Mouse (Mus musculus) MEL (cell line): ENCODE results near the gene Nat9.

ENCODE experiments used
- CTCF ChIP-seq, 3 experiments: IDR thresholded peaks in 2 of 3; conservative IDR thresholded peaks in 1 of 3; 2 replicates each; pipeline ENCODE4 v1.5.1; 2011 to 2012; ENCODE audit warnings: low read length in 3 of 3, low read depth in 2 of 3, mild to moderate bottlenecking in 2 of 3, improper control_type of control experiment in 1 of 3, inconsistent platforms in 1 of 3, mixed read lengths in 1 of 3, moderate library complexity in 1 of 3; ENCODE audit not compliant: control insufficient read depth in 1 of 3, insufficient read depth in 1 of 3, poor library complexity in 1 of 3, severe bottlenecking in 1 of 3
- MYB ChIP-seq: IDR thresholded peaks from 2 replicates; pipeline ENCODE4 v1.6.1; 2011; ENCODE audit warnings: mild to moderate bottlenecking, low read depth, low read length, improper control_type of control experiment

DNA sequence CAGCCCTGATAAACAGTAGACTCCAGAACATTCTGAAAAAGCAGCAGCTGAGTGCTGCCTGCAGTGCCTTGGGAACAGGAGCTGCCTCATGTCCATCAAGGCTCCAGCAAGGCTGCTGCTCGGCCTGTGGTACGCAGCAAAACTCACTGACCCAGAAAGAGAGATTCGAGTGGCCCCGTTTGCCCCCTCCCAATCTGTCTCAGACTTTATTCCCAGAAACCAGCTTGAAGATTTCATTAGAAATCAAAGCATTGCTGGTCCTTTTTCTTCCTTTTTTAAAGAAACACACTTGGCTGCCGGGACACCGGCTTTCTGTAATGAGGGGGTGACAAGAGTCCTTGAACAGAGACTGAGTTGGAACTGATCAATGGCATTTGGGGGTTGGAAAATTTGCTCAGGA lies 37.6 kb upstream of the Nat9 start:
- TF ChIP-seq CTCF (IDR thresholded peaks at IDR 0.05 in 2 of 3, conservative IDR thresholded peaks at IDR 0.05 in 1 of 3; ENCODE audit: control insufficient read depth in 1 of 3, insufficient read depth in 1 of 3, low read depth in 2 of 3, low read length in 3 of 3, poor library complexity in 1 of 3, severe bottlenecking in 1 of 3) (no peak), MYB (no peak)
